Mouse (Mus musculus) 3T3-L1 (cell line): ENCODE results near the gene Terf2.

Experiments used
- DNase-seq: peaks from one replicate; pipeline ENCODE4 v3.0.0-alpha.2; 2015; ENCODE audit warnings: low read depth, low spot score

Gene Terf2

GRCm38 (mm10) chr8:107096366-107097036, at the start of gene Terf2:
Gene Terf2, minus strand, starts transcription at chr8:107096547.
- peak; percentile 94 for DNase-seq

- DNase-seq: no peak
These were observed 47.2 kb upstream of the Terf2 start for GRCm38 (mm10) chr8:107143501-107143900.

GRCm38 (mm10) chr8:107142539-107142938, 46.2 kb upstream of the Terf2 start:
- no peak for DNase-seq

GRCm38 (mm10) chr8:107139704-107140470, 43.5 kb upstream of the Terf2 start:
- peak; percentile 88 for DNase-seq

- no peak for DNase-seq
These were observed 42.0 kb upstream of the Terf2 start for GRCm38 (mm10) chr8:107138338-107138737.

- DNase-seq: no peak
These were observed 41.2 kb upstream of the Terf2 start for GRCm38 (mm10) chr8:107137591-107137990.

GRCm38 (mm10) chr8:107136003-107136612, 39.8 kb upstream of the Terf2 start:
- no peak for DNase-seq

- DNase-seq: peak; percentile 50
These were observed 37.5 kb upstream of the Terf2 start for GRCm38 (mm10) chr8:107133881-107134280.

- DNase-seq: no peak
These were observed 36.5 kb upstream of the Terf2 start for GRCm38 (mm10) chr8:107132581-107133491.

- no peak for DNase-seq
These were observed 33.7 kb upstream of the Terf2 start for GRCm38 (mm10) chr8:107130028-107130427.

- DNase-seq: peak; percentile 85
These were observed 33.1 kb upstream of the Terf2 start for GRCm38 (mm10) chr8:107129171-107130025.

GRCm38 (mm10) chr8:107124343-107124742, 28.0 kb upstream of the Terf2 start:
- DNase-seq: no peak

GRCm38 (mm10) chr8:107123063-107123614, 26.8 kb upstream of the Terf2 start:
- DNase-seq: no peak

GRCm38 (mm10) chr8:107121681-107122291, 25.4 kb upstream of the Terf2 start:
- DNase-seq: no peak

GRCm38 (mm10) chr8:107120806-107121205, 24.5 kb upstream of the Terf2 start:
- no peak for DNase-seq

- DNase-seq: no peak
These were observed 23.1 kb upstream of the Terf2 start for GRCm38 (mm10) chr8:107119412-107119811.

- no peak for DNase-seq
These were observed 22.5 kb upstream of the Terf2 start for GRCm38 (mm10) chr8:107118803-107119233.

- peak; percentile 63 for DNase-seq
These were observed 20.7 kb upstream of the Terf2 start for GRCm38 (mm10) chr8:107117019-107117418.

GRCm38 (mm10) chr8:107116023-107116422, 19.7 kb upstream of the Terf2 start:
- peak; percentile 97 for DNase-seq

- DNase-seq: no peak
These were observed 18.6 kb upstream of the Terf2 start for GRCm38 (mm10) chr8:107115008-107115320.
